Mouse (Mus musculus) cerebellum, postnatal 10 days (tissue): ENCODE data around the gene Rpl18a.

ENCODE experiments used
- DNase-seq, 2 experiments: peaks; one replicate each; pipeline ENCODE4 v3.0.0; 2021; ENCODE audit warnings: mixed read lengths in 2 of 2

The Rpl18a gene

DNA sequence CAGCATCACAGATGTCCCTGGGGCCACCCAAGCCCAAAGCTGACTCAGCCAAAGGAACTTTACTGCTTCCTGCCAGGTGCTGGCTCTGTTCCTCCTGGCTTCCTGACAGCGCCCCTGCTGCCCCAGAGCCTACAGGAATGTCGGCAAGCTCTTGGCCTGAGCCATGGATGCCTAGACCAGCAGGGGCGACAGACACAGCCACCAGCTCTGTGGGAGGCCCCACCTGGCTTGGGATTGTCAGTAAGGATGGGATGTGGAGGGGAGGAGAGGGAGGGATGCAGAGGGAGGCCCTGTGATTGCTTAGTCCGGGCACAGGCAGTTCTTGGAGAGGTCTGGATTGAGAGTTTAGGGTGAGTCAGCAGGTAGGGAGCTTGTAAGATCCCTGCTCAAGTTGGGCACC is 17.1 kb downstream of the Rpl18a start:
- peak; percentile 92 to 95 for DNase-seq

DNA sequence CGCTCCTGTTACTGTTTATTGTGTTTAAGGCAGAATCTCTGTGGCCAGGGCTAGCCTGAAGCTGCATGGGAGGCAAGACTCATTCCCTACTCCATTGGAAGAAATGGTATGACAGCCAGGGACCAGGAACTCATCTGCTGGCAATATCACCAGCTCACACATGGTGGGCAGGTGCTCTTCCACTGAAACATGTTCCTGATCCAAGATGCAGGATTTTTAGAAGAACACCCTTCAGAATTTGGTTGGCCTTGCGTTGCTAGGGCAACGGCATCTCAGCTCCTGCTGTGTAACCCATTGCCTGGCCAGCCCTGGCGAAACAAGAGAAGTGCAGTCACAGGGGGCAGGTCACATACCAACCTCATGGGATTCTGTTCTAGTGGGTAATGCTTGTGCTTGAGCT is 17.7 kb downstream of the Rpl18a start:
- peak; percentile 67 to 69 for DNase-seq

DNA sequence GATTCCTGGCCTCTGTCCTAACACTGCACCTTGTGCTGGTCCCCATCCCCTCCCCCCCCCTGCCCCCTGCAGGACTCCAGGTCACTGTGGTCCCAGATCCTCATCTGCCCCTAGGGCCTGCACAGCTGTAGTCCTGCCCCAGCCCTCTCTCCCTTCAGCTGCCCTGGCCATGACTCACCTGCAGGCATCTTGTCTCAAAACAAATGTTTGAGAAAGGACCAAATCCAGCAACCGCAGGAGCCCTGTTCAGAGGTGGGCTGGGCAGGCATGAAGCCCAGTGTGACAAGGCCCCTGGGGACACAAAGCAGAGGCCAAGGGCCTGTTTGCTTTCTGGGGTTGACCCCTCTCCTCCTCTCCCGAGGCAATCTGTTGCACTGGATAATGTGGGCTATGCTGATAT is 19.0 kb downstream of the Rpl18a start:
- DNase-seq: peak; percentile 15 to 20

DNA sequence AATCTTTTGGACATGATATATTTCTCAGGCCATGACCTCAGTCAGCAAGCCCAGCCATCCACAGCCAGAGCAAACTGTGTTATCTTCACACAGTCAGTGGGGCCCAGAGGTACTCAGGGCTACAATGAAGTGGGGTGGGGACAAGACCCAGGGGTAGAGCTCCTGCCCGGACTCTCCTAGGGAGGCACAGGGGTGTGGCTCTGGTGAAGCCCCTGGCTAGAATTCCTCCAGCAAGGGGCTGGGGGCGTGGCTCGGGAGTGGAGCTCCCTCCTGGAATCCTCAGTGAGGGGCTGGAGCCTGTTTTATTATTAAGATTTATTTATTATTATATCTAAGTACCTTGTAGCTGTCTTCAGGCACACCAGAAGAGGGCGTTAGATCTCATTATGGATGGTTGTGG is 20.8 kb downstream of the Rpl18a start:
- peak in 1 of 2 experiments; percentile 9 for DNase-seq

DNA sequence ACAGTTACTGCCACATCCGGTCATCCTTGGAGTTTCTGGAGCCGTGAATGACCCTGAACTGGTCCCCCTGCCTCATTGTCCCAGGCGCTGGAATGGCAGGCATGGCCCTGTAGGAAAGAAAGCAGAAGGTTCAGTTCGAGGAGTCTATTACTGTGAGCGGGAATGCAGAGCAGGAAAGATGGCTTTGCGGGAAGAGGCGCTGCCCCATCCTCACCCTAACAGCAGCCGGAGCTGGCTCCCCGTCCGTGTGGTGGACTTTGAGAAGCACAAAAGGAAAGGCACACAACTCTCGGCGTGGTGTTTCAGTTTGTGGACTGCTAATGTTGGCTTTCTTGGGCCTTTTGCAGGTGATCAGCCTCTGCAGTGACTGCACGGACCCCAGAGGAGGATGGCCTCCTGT is 22.8 kb downstream of the Rpl18a start:
- DNase-seq: peak in 1 of 2 experiments; percentile 11

DNA sequence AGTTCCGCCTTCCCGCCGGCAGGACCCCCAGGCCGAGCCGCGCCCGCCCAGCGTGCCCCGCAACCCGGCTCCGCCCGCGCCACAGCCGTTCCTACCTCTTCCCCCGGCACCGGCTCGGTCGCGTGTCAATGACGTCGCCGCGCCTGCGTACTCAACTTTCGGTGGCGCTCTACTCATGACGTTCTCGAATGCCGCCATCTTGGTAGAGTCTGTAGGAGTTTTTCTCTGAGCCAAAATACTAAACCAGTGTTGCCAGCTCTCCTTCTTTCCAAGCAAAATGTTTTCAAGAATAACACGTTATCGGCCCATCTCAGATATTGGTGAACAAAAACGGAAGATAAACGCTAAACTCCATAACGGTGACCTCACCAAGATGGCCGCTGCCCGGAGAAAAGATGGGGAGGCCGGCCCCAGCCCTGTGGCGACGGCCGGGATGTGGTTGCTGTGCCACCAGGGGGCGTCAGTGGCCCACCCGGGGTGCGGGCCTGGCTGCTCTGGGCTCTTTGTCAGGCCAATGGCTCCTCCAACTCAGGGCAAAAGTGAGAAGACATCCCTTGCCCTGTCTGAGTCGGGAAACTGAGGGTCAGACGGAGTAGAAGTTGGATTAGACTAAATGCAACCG is 23.7 kb downstream of the Rpl18a start, which contains the start of gene Ccdc124:
Gene Ccdc124 (minus strand): TSS at position 572 of the 622 bp plus-strand sequence.
- DNase-seq: peak; percentile 98

DNA sequence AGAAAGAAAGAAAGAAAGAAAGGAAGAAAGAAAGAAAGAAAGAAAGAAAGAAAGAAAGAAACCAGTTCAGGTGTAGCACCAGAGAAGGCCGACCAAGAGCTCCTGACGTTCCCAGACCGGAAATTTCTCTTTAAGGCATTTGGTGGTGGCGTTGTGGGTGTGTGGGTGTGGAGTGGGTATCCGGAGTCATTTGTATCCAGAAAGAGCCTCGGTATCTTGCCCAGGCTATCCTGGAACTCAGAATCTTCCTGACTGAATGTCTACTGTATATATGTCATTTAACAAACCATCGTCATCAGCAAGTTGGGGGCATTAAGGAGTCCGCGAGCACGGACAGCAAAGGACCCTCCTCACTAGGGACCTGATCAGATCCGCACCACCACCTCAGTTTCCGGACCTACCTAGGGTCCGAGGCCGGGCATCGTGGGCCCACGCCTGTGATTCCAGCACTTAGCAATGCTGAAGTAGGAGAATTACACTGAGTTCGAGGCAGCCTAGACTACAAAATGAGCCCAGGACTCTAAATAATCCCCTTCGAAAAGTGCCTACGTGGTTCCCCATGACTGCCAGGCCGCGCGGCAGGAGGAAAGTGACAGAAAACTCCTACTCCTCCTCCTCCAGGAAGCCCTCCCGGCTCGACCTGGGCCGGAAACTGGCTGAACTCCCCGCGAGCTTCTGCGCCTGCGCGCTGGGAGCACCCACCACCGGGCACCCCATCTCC is 24.4 kb downstream of the Rpl18a start:
- DNase-seq: no peak

DNA sequence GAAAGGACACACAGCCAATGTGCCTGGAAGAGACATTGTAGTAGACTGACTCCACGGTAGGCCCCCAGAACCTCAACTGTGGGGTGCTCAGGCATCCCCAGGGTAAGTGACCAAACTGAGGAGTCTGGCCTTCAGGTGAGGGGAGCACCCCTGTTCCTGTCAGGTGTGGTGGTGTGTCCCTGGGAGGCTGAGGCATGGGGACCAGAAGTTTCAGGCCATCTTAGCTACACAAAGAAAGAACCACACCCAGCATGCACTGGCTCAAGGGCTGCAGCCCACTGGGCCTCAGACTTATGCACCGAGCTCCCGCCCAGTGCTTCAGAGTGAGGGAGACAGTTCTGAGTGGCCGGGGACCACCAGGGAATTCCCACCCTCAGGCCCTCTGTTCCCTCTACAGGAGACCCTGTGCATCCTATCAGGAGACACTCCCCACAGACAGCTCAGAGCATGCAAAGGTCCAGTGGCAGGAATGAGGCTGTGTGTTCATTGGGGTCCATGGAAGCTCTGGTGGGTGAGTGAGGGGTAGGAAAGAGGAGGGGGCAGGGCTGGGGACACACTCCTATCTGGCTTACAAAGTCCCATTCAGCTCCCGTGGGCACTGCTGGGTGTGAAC is 25.9 kb downstream of the Rpl18a start:
- no peak for DNase-seq

DNA sequence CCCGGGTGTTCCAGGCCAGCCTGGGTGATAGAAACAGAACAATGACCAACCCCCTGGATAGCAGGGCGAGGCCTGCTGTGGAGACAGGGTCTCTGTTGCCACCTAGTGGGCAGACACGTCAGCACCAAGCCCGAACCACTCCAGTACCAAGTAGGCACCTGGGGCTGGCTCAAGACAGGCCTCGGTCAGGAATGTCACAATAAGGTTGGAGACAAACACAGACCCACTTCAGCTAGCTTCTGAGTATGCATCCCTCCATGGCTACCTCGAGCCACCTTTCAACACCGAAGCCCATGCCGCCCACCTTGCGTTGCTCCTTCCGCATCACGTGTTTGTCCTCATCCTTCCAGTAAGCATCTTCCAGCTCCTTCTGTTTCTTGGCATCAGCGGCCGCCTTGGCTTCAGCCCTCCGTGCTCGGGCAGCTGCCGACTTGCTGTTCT is 27.6 kb downstream of the Rpl18a start:
- DNase-seq: peak; percentile 88 to 89

DNA sequence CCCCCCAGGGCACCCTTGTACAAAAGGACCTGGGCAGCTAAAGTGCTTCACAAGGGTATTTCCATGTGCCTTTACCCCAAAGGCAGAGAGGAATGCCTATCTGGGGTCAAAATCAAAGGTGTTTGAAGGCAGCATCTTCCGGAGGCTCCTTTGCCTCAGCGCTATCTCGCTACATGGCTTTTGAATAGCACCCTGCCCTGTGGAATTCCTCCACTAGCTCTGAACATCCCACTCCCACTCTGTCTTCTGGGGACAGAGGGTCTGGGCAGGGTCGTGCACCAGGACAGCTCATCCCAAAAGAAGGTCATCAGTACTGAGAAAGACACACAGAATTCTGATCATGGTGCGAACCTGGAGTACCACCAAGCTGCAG is 28.0 kb downstream of the Rpl18a start:
- no peak for DNase-seq

DNA sequence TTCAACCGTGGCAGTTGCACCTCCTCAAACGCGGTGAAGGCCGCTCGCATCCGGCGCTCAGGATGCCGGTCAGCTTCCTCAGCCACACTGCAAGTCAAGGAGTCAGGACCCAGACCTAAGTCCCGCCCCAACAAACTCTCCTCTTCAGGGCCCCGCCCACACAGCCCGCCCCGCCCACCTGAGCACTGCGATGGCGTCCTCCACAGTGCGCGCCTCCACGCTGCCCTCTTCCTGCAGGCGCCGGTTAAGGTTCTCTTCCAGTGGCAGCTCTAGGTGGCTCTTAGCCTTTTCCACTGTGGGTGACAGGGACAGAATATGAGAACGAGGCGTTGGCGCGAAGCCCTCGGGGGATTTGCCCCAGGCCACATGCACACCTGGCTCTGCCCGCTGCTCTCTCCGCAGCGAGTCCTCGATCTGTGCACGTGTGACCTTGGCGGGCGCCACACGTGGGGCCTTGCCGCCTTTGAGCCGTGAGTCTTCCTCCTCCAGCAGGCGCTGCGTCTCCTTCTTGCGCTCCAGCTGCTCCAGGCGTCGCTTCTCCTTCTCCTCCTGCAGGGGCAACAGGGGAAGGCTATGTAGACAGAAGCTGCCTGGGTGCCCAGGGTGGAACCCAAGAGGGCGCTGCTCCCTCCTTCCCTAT is 28.5 kb downstream of the Rpl18a start:
- peak; percentile 50 to 60 for DNase-seq

DNA sequence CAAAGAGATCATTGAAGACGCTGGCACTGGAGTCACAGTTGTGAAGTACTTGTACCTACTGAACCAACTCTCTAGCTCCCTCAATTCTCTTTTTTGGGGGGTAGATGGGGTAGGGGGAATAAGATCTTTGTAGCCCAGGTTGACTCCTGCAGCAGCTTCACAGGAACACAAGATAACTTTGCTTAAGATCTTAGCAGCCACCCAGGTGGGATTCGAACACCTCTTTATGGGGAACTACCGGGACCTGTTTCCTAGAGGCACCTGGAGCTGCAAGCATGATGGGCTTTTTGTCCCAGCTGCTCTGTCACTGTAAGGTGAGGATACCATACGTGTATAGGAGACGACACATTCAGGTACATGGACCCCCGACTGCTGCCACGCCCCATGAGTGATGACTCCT is 30.6 kb downstream of the Rpl18a start:
- no peak for DNase-seq

DNA sequence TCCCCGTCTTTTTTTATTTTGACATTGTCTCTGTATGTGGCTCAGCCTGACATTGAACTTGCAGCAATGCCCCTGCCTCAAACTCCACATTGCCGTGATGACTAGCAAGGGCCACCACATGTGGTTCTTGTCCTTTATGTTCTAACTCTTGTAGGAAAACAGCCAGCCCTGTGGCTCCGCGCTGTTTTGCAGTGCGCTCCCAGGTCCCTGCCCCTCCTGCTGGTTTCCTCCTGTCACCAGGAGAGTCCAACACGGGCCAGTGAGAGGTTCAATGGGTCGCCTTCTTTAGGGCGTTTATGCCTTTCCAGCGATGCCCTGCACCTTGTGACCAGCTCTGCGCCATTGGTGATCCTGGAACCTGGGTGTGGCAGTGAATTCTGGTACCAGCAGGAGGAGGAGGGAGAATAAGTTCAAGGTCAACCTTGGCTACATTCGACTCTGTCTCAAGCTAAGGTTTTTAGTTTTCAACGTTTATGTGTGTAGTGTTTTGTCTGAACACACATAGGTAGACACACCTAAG is 31.2 kb downstream of the Rpl18a start:
- no peak for DNase-seq

DNA sequence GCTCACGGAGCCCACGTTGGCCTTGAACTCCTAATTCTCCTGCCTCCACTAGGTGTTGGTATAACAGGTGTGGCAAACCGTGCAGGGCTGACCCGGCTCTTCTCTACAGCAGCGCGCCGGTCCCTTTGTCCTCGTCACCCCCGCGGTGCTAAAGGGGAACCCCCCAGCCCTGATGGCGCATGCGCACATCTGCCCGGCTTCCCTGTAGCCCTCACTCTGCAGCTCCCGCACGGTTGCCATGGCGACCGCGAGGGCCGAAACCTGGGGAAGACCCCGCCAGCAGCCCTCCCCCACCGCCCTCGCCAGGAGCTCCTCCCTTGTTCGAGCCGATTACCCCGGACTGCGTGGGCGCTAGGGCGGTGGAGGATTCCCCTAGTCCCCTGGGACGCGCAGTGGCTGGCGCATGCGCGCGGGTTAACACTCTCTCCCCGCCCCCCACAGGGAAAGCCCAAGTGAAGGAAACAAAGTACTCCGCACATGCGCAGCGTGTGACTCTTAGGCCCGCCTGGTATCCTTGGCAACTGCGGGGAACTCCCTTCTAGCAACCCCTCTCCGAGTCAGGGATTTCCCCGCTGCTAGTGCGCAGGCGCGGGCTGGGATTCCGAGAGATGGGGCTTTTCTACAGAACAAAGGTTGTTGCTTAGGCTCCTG is 31.7 kb downstream of the Rpl18a start:
- DNase-seq: peak; percentile 100

DNA sequence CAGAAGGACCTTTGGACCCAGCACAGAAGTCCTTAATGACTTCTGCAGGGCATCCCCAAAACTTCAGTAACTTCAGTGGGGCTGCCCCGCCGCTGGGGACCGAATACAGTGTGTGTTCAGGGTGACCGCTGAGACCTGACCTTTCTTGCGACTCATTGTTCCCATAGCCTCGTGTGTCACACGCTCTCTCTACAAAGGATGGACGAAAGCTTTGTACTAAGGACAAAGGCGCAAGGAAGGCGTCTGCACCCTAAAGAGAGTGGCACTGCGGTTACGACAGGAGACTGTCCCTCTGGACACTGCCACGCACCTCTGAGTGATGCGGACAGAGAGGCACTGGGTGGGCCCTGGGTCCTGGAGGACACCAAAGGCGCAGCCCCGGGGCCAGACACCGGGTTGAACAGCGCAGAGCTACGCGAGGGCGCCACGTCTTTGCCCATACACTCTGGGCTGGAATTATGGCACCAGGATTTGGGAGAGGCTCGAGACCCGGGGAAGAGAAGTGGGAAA is 32.4 kb downstream of the Rpl18a start:
- DNase-seq: peak; percentile 62 to 67

DNA sequence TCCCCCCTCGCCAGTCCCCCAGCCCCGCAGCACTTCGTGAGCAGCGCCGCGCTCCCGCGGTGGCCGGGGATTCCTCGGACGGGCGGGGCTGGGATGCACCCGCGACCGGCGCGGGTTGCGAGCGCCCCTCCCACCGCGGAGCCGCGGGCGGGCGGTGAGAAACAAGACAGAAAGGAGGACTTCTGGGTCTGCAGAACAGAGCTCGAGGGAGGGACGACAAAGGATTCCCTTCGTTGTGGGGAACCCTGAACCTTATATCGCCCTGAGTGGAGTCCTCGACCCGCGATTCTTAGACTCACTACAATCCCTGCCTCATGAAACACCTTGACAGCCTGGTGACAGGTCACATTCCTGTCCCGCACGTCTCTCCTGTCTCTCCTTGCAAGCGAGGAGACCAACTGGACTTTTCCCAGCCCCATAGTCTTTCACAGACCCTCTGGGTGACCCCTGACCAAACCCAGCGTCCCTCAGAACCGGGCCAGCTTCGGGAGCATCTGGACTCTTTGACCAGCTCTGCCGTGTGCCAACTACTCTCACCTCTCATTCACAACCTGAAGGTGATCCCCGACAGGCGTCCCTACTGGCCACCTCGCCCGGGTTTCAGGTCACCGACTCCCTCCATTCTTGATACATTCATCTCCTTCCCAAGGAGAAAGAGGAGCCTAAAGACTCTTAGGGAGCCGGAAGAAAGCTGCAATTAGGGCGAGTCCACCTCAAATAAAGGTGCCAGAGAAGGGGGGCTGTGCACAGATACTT is 33.1 kb downstream of the Rpl18a start:
- DNase-seq: peak in 1 of 2 experiments; percentile 65

DNA sequence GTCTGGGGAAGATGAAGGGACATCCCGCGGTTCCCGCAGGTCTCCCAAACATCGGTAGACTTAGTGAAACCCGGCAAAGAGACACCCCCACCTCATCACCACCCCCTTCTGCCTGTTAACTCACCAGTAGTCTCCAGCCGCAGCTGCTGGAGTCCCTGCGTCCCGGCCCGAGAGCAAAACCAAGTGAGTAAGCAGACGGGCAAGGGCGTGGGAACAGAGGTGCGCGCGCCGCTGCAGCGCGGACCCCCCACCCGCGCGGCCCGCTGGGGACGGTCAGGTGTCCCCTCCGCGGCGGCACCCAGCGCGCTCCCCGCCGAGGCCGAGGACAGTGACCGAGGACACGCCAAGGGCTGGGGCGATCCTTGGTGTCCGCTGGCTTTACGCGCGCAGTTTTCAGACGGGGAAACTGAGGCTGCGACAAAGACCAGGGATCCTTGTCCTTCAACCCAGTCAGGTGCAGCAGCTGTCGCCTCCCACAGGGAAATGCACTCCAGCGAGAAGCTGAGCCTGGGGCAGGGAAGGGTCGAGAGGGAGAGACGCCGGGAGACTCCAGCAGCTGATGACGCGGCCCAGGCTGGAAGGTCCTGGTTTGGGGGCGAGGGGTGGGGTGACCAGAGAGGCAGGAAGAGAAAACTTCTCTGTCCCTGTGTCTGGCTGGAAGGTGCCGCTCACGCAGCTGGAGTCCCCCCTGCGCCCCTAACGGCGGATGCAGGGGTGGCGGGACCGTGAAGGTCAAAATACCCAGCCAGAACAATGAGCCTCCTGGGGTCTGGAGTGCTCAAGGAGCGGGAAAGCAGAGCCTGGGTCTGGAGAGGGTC is 34.2 kb downstream of the Rpl18a start, which contains the start of gene Kcnn1:
Gene Kcnn1 (minus strand): TSS at position 435 of the 818 bp plus-strand sequence.
- peak in 1 of 2 experiments; percentile 40 for DNase-seq

DNA sequence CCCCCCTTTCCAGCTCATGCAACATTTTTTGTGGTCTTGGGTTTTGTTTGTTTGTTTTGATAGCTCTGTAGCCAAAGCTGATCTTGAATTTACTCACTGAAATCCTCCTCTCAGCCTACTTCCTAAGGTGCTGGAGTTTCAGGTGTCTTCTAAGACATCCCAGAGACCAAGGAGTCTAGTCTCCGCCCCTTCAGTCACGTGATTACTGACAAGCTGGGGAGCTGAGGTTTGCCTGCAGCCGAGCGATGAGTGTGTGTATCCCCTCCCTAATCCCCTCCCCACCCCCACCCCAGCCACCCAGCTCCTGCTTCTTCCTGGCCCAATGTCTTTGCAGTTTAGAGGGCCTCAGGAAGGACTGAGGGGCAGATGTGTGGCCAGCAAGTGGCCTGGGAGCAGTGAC is 39.7 kb downstream of the Rpl18a start:
- no peak for DNase-seq

DNA sequence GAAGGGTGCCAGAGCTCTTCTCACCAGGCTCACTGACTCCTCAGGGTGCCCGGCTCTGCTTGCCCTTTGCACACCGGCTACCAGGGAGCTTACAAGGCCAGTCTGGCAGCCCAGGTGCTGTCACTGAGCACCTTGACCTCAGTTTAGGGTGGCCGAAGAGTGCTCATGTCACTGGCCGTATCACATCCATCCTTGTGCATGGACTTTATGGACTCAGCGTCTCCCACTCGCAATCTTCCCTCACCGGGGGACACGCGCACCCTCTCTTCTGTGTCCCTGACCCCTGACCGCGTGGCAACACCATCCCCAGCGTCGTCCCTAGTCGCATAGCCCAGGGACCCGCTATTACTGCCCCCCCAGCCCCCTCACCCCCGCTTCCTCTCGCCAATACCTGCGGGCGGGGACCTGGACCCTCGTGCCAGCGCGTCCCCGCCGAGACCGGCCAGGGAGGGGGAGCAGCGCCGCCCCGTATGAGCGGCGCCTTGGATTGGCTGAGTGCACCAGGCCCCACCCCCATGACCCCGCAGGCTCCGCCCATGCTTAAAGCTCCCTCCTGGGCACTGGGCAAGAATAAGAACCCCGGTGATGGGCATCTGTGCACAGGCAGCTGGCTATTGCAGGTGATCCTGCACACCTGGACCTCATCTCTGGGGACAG is 40.5 kb downstream of the Rpl18a start:
- DNase-seq: peak; percentile 85 to 87

DNA sequence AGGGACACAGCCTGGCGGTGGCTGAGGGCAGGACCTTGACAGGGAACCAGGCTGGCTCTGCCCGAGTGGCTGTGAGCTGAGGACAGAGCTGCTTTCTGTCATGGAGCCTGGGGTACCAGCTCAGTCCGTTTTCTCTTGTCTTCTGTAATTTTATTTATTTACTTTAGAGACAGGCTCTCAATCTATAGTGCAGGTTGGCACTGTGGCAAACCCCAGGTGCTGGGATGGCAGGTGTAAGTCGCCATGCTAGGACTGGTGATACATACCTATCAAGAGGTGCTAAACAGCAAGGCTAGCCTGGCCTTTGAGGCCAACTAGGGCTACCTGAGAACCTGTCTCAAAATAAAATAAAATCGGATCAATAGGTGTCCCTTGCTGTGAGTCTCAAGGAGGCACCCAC is 41.2 kb downstream of the Rpl18a start:
- no peak for DNase-seq
